Mouse (Mus musculus): Measurements from ENCODE around the gene Tmem150a.
A peak's percentile ranks its signal among the peaks of the same experiment; 100 is the strongest.

GRCm38 (mm10) chr6:72407119-72407518 is 51.9 kb downstream of the Tmem150a start:
- TF ChIP-seq CTCF (IDR thresholded peaks at IDR 0.05; ENCODE audit: low read depth) (peak; percentile 99), EP300 (optimal IDR thresholded peaks at IDR 0.05) (no peak)
